23 mouse cellular contexts compared by ENCODE assay signal in genomic region chr9:115658477-115658876, GRCm38 (mm10).
DNase-seq lines count a peak whose midpoint lies in the region; ATAC-seq and TF ChIP-seq lines count a peak whose summit lies in the region.
"Had no signal": no experiment of that assay in that cellular context is flagged by ENCODE, and none has a peak within 500 bp of the region (broad histone marks: within the 10 kb centered on the region; RNA-seq: fewer than 3 reads in every experiment).

No protein-coding gene starts in this region.

- no peaks in the 10 kb centered on the region for H3K36me3 ChIP-seq in forebrain, embryonic 11.5 days (ENCODE audit: control insufficient read depth, insufficient read depth, low read length)
- no peaks in the 10 kb centered on the region for H3K36me3 ChIP-seq in forebrain, postnatal 0 days (ENCODE audit: insufficient read depth)
- no peaks in the 10 kb centered on the region for H3K36me3 ChIP-seq in stomach, embryonic 16.5 days (ENCODE audit: control insufficient read depth, insufficient read depth, low read length)
- no peaks in the 10 kb centered on the region for H3K36me3 ChIP-seq in hindbrain, embryonic 12.5 days
- H3K36me3 ChIP-seq: embryonic facial prominence, embryonic 12.5 days; embryonic facial prominence, embryonic 15.5 days; forebrain, embryonic 12.5 days; forebrain, embryonic 15.5 days; hindbrain, embryonic 13.5 days had no signal

- H3K4me3 ChIP-seq in forebrain, embryonic 11.5 days (ENCODE audit: low read depth, low read length) = no peak overlapping the region
- H3K4me3 ChIP-seq in forebrain, postnatal 0 days (ENCODE audit: low read depth, low read length) = no peak overlapping the region
- H3K4me3 ChIP-seq in stomach, embryonic 16.5 days (replicated peaks; ENCODE audit: low read length) = no peak overlapping the region
- H3K4me3 ChIP-seq in hindbrain, embryonic 12.5 days = no peak overlapping the region
- H3K4me3 ChIP-seq: embryonic facial prominence, embryonic 12.5 days; embryonic facial prominence, embryonic 15.5 days; forebrain, embryonic 12.5 days; forebrain, embryonic 15.5 days; gastrocnemius, adult 2 months; hindbrain, embryonic 13.5 days had no signal

- no peak for TF ChIP-seq CTCF in forebrain, postnatal 0 days (IDR thresholded peaks at IDR 0.05; ENCODE audit: low read depth)

- ATAC-seq in forebrain, embryonic 11.5 days (replicated peaks; ENCODE audit: low FRiP score) = no peak
- no peak for ATAC-seq in forebrain, postnatal 0 days
- ATAC-seq in stomach, embryonic 16.5 days (ENCODE audit: insufficient read depth, low FRiP score) = peak; percentile 29; the same call in 1 of the 2 replicates
- no peak for ATAC-seq in hindbrain, embryonic 12.5 days (ENCODE audit: low FRiP score)
- ATAC-seq: activated CD4-positive, CD25-positive, alpha-beta regulatory T cell, adult 4 months; forebrain, embryonic 15.5 days; hindbrain, embryonic 16.5 days; inflammation-experienced regulatory T-cells, adult 6 months had no signal

- H3K9ac ChIP-seq in forebrain, embryonic 11.5 days (ENCODE audit: low read length) = no peak overlapping the region
- no peak overlapping the region for H3K9ac ChIP-seq in forebrain, postnatal 0 days
- no peak overlapping the region for H3K9ac ChIP-seq in stomach, embryonic 16.5 days (ENCODE audit: low read length)
- H3K9ac ChIP-seq in hindbrain, embryonic 12.5 days = no peak overlapping the region
- H3K9ac ChIP-seq: embryonic facial prominence, embryonic 12.5 days; embryonic facial prominence, embryonic 15.5 days; forebrain, embryonic 12.5 days; forebrain, embryonic 15.5 days; hindbrain, embryonic 13.5 days had no signal

- no peak overlapping the region for H3K27ac ChIP-seq in forebrain, embryonic 11.5 days (ENCODE audit: low read depth, low read length)
- H3K27ac ChIP-seq in forebrain, postnatal 0 days (ENCODE audit: low read depth, low read length) = no peak overlapping the region
- H3K27ac ChIP-seq in stomach, embryonic 16.5 days (ENCODE audit: low read length) = no peak overlapping the region
- H3K27ac ChIP-seq in hindbrain, embryonic 12.5 days = no peak overlapping the region
- H3K27ac ChIP-seq: embryonic facial prominence, embryonic 12.5 days; embryonic facial prominence, embryonic 15.5 days; forebrain, embryonic 12.5 days; forebrain, embryonic 15.5 days; gastrocnemius, adult 2 months; hindbrain, embryonic 13.5 days had no signal

- peaks cover 3% of the 10 kb centered on the region; the same call in 1 of the 2 replicates for H3K27me3 ChIP-seq in forebrain, embryonic 11.5 days (ENCODE audit: control insufficient read depth, insufficient read depth, low read length)
- H3K27me3 ChIP-seq in forebrain, postnatal 0 days (ENCODE audit: insufficient read depth, low read length) = no peaks in the 10 kb centered on the region
- no peaks in the 10 kb centered on the region for H3K27me3 ChIP-seq in stomach, embryonic 16.5 days (ENCODE audit: control insufficient read depth, insufficient read depth, low read length)
- H3K27me3 ChIP-seq in hindbrain, embryonic 12.5 days = no peaks in the 10 kb centered on the region
- H3K27me3 ChIP-seq: embryonic facial prominence, embryonic 12.5 days; embryonic facial prominence, embryonic 15.5 days; forebrain, embryonic 15.5 days; hindbrain, embryonic 13.5 days had no signal

- H3K9me3 ChIP-seq in forebrain, embryonic 11.5 days (ENCODE audit: control insufficient read depth, low read length) = no peaks in the 10 kb centered on the region; the same call in 1 of the 2 replicates
- no peaks in the 10 kb centered on the region for H3K9me3 ChIP-seq in forebrain, postnatal 0 days (ENCODE audit: low read length)
- H3K9me3 ChIP-seq in stomach, embryonic 16.5 days (replicated peaks; ENCODE audit: control insufficient read depth, low read length) = peaks cover 5% of the 10 kb centered on the region
- H3K9me3 ChIP-seq in hindbrain, embryonic 12.5 days (replicated peaks) = no peaks in the 10 kb centered on the region
- H3K9me3 ChIP-seq: embryonic facial prominence, embryonic 12.5 days; embryonic facial prominence, embryonic 15.5 days had no signal

- 92% methylated on average over 5 of the region's 5 CpGs for WGBS in forebrain, embryonic 11.5 days
- WGBS in forebrain, postnatal 0 days = 89% methylated on average over 5 of the region's 5 CpGs
- 68% methylated on average over 5 of the region's 5 CpGs for WGBS in stomach, embryonic 16.5 days
- 89% methylated on average over 5 of the region's 5 CpGs for WGBS in hindbrain, embryonic 12.5 days

- DNase-seq in forebrain, embryonic 11.5 days (ENCODE audit: low spot score) = peak; percentile 20
- DNase-seq in forebrain, postnatal 0 days = no peak
- DNase-seq in brain, adult 2 months (ENCODE audit: low read depth, low spot score) = peak; percentile 46
- DNase-seq in frontal cortex, postnatal 25 days (ENCODE audit: low spot score in 2 of 2) = no peak
- DNase-seq: adrenal gland, adult 8-10 months; adrenal gland, postnatal 25 days; cerebellum, adult 18-20 months; cerebellum, adult 9-10 months; cerebellum, postnatal 14 days; gastrocnemius, adult 2 months; gastrocnemius, postnatal 14 days; heart, adult 11 months had no signal

- no peaks in the 10 kb centered on the region for H3K4me1 ChIP-seq in forebrain, embryonic 11.5 days (replicated peaks; ENCODE audit: control insufficient read depth, insufficient read depth, low read length)
- H3K4me1 ChIP-seq in forebrain, postnatal 0 days (ENCODE audit: insufficient read depth) = no peaks in the 10 kb centered on the region
- H3K4me1 ChIP-seq in stomach, embryonic 16.5 days (ENCODE audit: control insufficient read depth, insufficient read depth, low read length) = peaks cover 5% of the 10 kb centered on the region; the same call in 1 of the 2 replicates
- no peaks in the 10 kb centered on the region for H3K4me1 ChIP-seq in hindbrain, embryonic 12.5 days
- H3K4me1 ChIP-seq: embryonic facial prominence, embryonic 12.5 days; embryonic facial prominence, embryonic 15.5 days; forebrain, embryonic 12.5 days; forebrain, embryonic 15.5 days had no signal

- H3K4me2 ChIP-seq in forebrain, embryonic 11.5 days (ENCODE audit: low read depth, low read length, severe bottlenecking) = no peak overlapping the region
- no peak overlapping the region for H3K4me2 ChIP-seq in forebrain, postnatal 0 days (ENCODE audit: low read depth)
- H3K4me2 ChIP-seq in stomach, embryonic 16.5 days (ENCODE audit: low read depth, low read length) = no peak overlapping the region
- no peak overlapping the region for H3K4me2 ChIP-seq in hindbrain, embryonic 12.5 days (replicated peaks)
- H3K4me2 ChIP-seq: embryonic facial prominence, embryonic 12.5 days; embryonic facial prominence, embryonic 15.5 days; forebrain, embryonic 12.5 days; forebrain, embryonic 15.5 days; heart, embryonic 11.5 days; hindbrain, embryonic 13.5 days had no signal

Comparison
In these comparisons a context has a peak if more than half of its experiments do, and no peak if none do; other contexts are left out.
1. DNase-seq: peak in forebrain, embryonic 11.5 days (single experiment) and brain, adult 2 months (single experiment); none in forebrain, postnatal 0 days (single experiment) and frontal cortex, postnatal 25 days (0 of 2).